Mouse (Mus musculus) megakaryocyte, embryonic 14.5 days (primary cell): ENCODE results near the gene Clba1. TPM values are rescaled to one million over a fixed set of nuclear protein-coding genes. Genes with fewer than 3 reads are reported as not detected.

Experiments
- H3K27me3 ChIP-seq: replicated peaks from 2 replicates; pipeline ENCODE3; 2012; ENCODE audit warnings: inconsistent platforms
- H3K36me3 ChIP-seq: replicated peaks from 2 replicates; pipeline ENCODE3; 2012; ENCODE audit warnings: low read length, inconsistent platforms, mixed read lengths
- H3K4me1 ChIP-seq: 2 replicates; pipeline ENCODE4 v1.6.1; 2012; ENCODE audit warnings: inconsistent platforms
- H3K4me3 ChIP-seq: replicated peaks from 2 replicates; pipeline ENCODE3; 2012; ENCODE audit warnings: moderate library complexity, mild to moderate bottlenecking, inconsistent platforms
- H3K9me3 ChIP-seq: 2 replicates; pipeline ENCODE4 v1.6.1; 2012; ENCODE audit warnings: inconsistent platforms
- FLI1 ChIP-seq: IDR thresholded peaks from 2 replicates; pipeline ENCODE4 v1.6.1; 2012; ENCODE audit warnings: low read length, inconsistent platforms, mixed read lengths
- GATA1 ChIP-seq: IDR thresholded peaks from 3 replicates; pipeline ENCODE4 v1.6.1; 2012; ENCODE audit warnings: mixed read lengths, low read length, inconsistent platforms, borderline replicate concordance
- polyA plus RNA-seq: library from polyadenylated mRNA; stranded (reverse); fragments of >175 nt; gene quantifications from 2 replicates; pipeline ENCODE4 v1.2.3, GENCODE M21; 2012; ENCODE audit warnings: low replicate concordance; ENCODE audit not compliant: insufficient read depth

Clba1 gene
- polyA plus RNA-seq, 1 experiment, result 8.2 TPM

GRCm38 (mm10) chr12:112800476-112800875 is 8.3 kb upstream of the Clba1 start:
- peaks cover 83% of the 10 kb centered on the region for H3K4me1 ChIP-seq
- H3K27me3 ChIP-seq, result peaks cover 97% of the 10 kb centered on the region
- TF ChIP-seq GATA1, result no peak
- TF ChIP-seq FLI1, result no peak
- H3K36me3 ChIP-seq, result no peaks in the 10 kb centered on the region
- H3K4me3 ChIP-seq, result no peak overlapping the region
- H3K9me3 ChIP-seq, result no peaks in the 10 kb centered on the region

GRCm38 (mm10) chr12:112801864-112802846 is 6.6 kb upstream of the Clba1 start, which contains the start of gene Ahnak2:
TSS of gene Ahnak2 (minus strand) at chr12:112802657.
- H3K27me3 ChIP-seq, result peaks cover 86% of the 10 kb centered on the region
- TF ChIP-seq FLI1, result no peak
- TF ChIP-seq GATA1, result no peak
- H3K4me3 ChIP-seq, result peak within 1 kb of the TSS; percentile 91
- no peaks in the 10 kb centered on the region for H3K9me3 ChIP-seq
- peaks cover 83% of the 10 kb centered on the region for H3K4me1 ChIP-seq
- no peaks in the 10 kb centered on the region for H3K36me3 ChIP-seq

GRCm38 (mm10) chr12:112802917-112803316 is 5.8 kb upstream of the Clba1 start:
- H3K9me3 ChIP-seq, result no peaks in the 10 kb centered on the region
- peaks cover 85% of the 10 kb centered on the region for H3K4me1 ChIP-seq
- no peaks in the 10 kb centered on the region for H3K36me3 ChIP-seq
- TF ChIP-seq GATA1, result no peak
- no peak for TF ChIP-seq FLI1
- H3K27me3 ChIP-seq, result peaks cover 78% of the 10 kb centered on the region
- H3K4me3 ChIP-seq, result no peak overlapping the region

- H3K4me3 ChIP-seq, result no peak overlapping the region
- no peaks in the 10 kb centered on the region for H3K36me3 ChIP-seq
- peaks cover 68% of the 10 kb centered on the region for H3K27me3 ChIP-seq
- peaks cover 90% of the 10 kb centered on the region for H3K4me1 ChIP-seq
- TF ChIP-seq GATA1 (no peak), FLI1 (no peak)
- no peaks in the 10 kb centered on the region for H3K9me3 ChIP-seq
These were observed 4.7 kb upstream of the Clba1 start for GRCm38 (mm10) chr12:112804046-112804445.

- Histone ChIP-seq H3K36me3 (peaks cover 6% of the 10 kb centered on the region), H3K27me3 (peaks cover 48% of the 10 kb centered on the region), H3K9me3 (no peaks in the 10 kb centered on the region), H3K4me1 (peaks cover 96% of the 10 kb centered on the region), H3K4me3 (peak overlapping the region; percentile 69)
- TF ChIP-seq GATA1 (no peak), FLI1 (no peak)
These were observed 2.7 kb upstream of the Clba1 start for GRCm38 (mm10) chr12:112806044-112806443.

GRCm38 (mm10) chr12:112807796-112808195 is 941 bp upstream of the Clba1 start:
- Histone ChIP-seq H3K9me3 (no peaks in the 10 kb centered on the region), H3K27me3 (peaks cover 32% of the 10 kb centered on the region), H3K36me3 (peaks cover 24% of the 10 kb centered on the region), H3K4me1 (peaks cover 83% of the 10 kb centered on the region), H3K4me3 (no peak overlapping the region)
- TF ChIP-seq FLI1, result no peak
- TF ChIP-seq GATA1, result no peak

- Histone ChIP-seq H3K36me3 (peaks cover 28% of the 10 kb centered on the region), H3K4me1 (peaks cover 80% of the 10 kb centered on the region), H3K27me3 (peaks cover 28% of the 10 kb centered on the region), H3K4me3 (peak overlapping the region; percentile 97), H3K9me3 (no peaks in the 10 kb centered on the region)
- no peak for TF ChIP-seq GATA1
- TF ChIP-seq FLI1, result no peak
These were observed 538 bp upstream of the Clba1 start for GRCm38 (mm10) chr12:112808212-112808586.

- Histone ChIP-seq H3K27me3 (peaks cover 14% of the 10 kb centered on the region), H3K4me1 (peaks cover 67% of the 10 kb centered on the region), H3K4me3 (peak overlapping the region; percentile 97), H3K9me3 (no peaks in the 10 kb centered on the region), H3K36me3 (peaks cover 42% of the 10 kb centered on the region)
- TF ChIP-seq GATA1 (no peak), FLI1 (no peak)
These were observed 904 bp downstream of the Clba1 start for GRCm38 (mm10) chr12:112809641-112810040.

GRCm38 (mm10) chr12:112810092-112810885 is 1.6 kb downstream of the Clba1 start:
- H3K27me3 ChIP-seq, result peaks cover 7% of the 10 kb centered on the region
- H3K4me3 ChIP-seq, result peak overlapping the region; percentile 97
- H3K4me1 ChIP-seq, result peaks cover 61% of the 10 kb centered on the region
- no peak for TF ChIP-seq GATA1
- no peak for TF ChIP-seq FLI1
- peaks cover 49% of the 10 kb centered on the region for H3K36me3 ChIP-seq
- H3K9me3 ChIP-seq, result no peaks in the 10 kb centered on the region
